Mouse (Mus musculus): ENCODE data around the gene Elmo3. TPM values are rescaled to one million over a fixed set of nuclear protein-coding genes. Genes with fewer than 3 reads are reported as not detected.
A peak's percentile ranks its signal among the peaks of the same experiment; 100 is the strongest.

Elmo3 gene
- 0.77 and 1.3 TPM in 2 replicates for polyA plus RNA-seq (2014; fragmentation: Nextera tagmentation; extraction: Ambion mirVana)

GRCm38 (mm10) chr8:105305211-105306145, at the start of gene Elmo3:
TSS of gene Elmo3 (plus strand) at chr8:105305601.
- H3K4me3 ChIP-seq (ENCODE audit: low read depth, low read length): no peak within 1 kb of the TSS
- H3K9ac ChIP-seq (replicated peaks; ENCODE audit: low read depth, low read length): 0 out of 2 replicates have a peak within 1 kb of the TSS, but pooled peaks have one; percentile 12
- peak; percentile 46 for ATAC-seq (ENCODE audit: low read depth)
- no peaks in the 10 kb centered on the region for H3K9me3 ChIP-seq (ENCODE audit: control insufficient read depth, low read length)
- H3K27me3 ChIP-seq (ENCODE audit: control insufficient read depth, insufficient read depth, low read length): no peaks in the 10 kb centered on the region
- peak within 1 kb of the TSS; percentile 9 for H3K4me2 ChIP-seq (ENCODE audit: low read depth, low read length)
- H3K4me1 ChIP-seq (ENCODE audit: control insufficient read depth, insufficient read depth, low read length): peaks cover 12% of the 10 kb centered on the region; the same call in 1 of the 2 replicates
- H3K36me3 ChIP-seq (ENCODE audit: control insufficient read depth, insufficient read depth, low read length): peaks cover 33% of the 10 kb centered on the region
- WGBS: 10% methylated on average over 28 of the region's 30 CpGs
- H3K27ac ChIP-seq (ENCODE audit: low read depth, low read length): 0 out of 2 replicates have a peak within 1 kb of the TSS, but pooled peaks have one; percentile 31

GRCm38 (mm10) chr8:105257318-105258114, 47.9 kb upstream of the Elmo3 start:
- H3K4me3 ChIP-seq (ENCODE audit: low read depth, low read length): no peak overlapping the region
- no peak overlapping the region for H3K9ac ChIP-seq (replicated peaks; ENCODE audit: low read depth, low read length)
- no peak for ATAC-seq (ENCODE audit: low read depth)
- no peak overlapping the region for H3K4me2 ChIP-seq (ENCODE audit: low read depth, low read length)
- no peak overlapping the region for H3K27ac ChIP-seq (ENCODE audit: low read depth, low read length)
- WGBS: 75% methylated on average over 7 of the region's 7 CpGs
- H3K27me3 ChIP-seq (ENCODE audit: control insufficient read depth, insufficient read depth, low read length): peaks cover 45% of the 10 kb centered on the region
- H3K4me1 ChIP-seq (ENCODE audit: control insufficient read depth, insufficient read depth, low read length): peaks cover 7% of the 10 kb centered on the region; the same call in 1 of the 2 replicates
- H3K36me3 ChIP-seq (ENCODE audit: control insufficient read depth, insufficient read depth, low read length): no peaks in the 10 kb centered on the region
- H3K9me3 ChIP-seq (ENCODE audit: control insufficient read depth, low read length): no peaks in the 10 kb centered on the region

GRCm38 (mm10) chr8:105258911-105259720, 46.3 kb upstream of the Elmo3 start:
- no peaks in the 10 kb centered on the region for H3K9me3 ChIP-seq (ENCODE audit: control insufficient read depth, low read length)
- WGBS: 3% methylated on average over 55 of the region's 55 CpGs
- H3K9ac ChIP-seq (replicated peaks; ENCODE audit: low read depth, low read length): peak overlapping the region; percentile 32; the same call in 1 of the 2 replicates
- peak overlapping the region; percentile 67 for H3K4me2 ChIP-seq (ENCODE audit: low read depth, low read length)
- peak overlapping the region; percentile 27 for H3K4me3 ChIP-seq (ENCODE audit: low read depth, low read length)
- H3K27me3 ChIP-seq (ENCODE audit: control insufficient read depth, insufficient read depth, low read length): peaks cover 50% of the 10 kb centered on the region
- ATAC-seq (ENCODE audit: low read depth): peak; percentile 50
- H3K36me3 ChIP-seq (ENCODE audit: control insufficient read depth, insufficient read depth, low read length): no peaks in the 10 kb centered on the region
- peaks cover 7% of the 10 kb centered on the region; the same call in 1 of the 2 replicates for H3K4me1 ChIP-seq (ENCODE audit: control insufficient read depth, insufficient read depth, low read length)
- H3K27ac ChIP-seq (ENCODE audit: low read depth, low read length): no peak overlapping the region

GRCm38 (mm10) chr8:105259721-105260320, 45.6 kb upstream of the Elmo3 start:
- 0 out of 2 replicates have a peak overlapping the region, but pooled peaks have one; percentile 32 for H3K9ac ChIP-seq (replicated peaks; ENCODE audit: low read depth, low read length)
- H3K4me3 ChIP-seq (ENCODE audit: low read depth, low read length): peak overlapping the region; percentile 27

GRCm38 (mm10) chr8:105260371-105261099, 44.9 kb upstream of the Elmo3 start:
- H3K27me3 ChIP-seq (ENCODE audit: control insufficient read depth, insufficient read depth, low read length): peaks cover 57% of the 10 kb centered on the region
- H3K4me1 ChIP-seq (ENCODE audit: control insufficient read depth, insufficient read depth, low read length): peaks cover 3% of the 10 kb centered on the region; the same call in 1 of the 2 replicates
- no peak overlapping the region for H3K9ac ChIP-seq (replicated peaks; ENCODE audit: low read depth, low read length)
- H3K36me3 ChIP-seq (ENCODE audit: control insufficient read depth, insufficient read depth, low read length): no peaks in the 10 kb centered on the region
- 61% methylated on average over 7 of the region's 7 CpGs for WGBS
- ATAC-seq (ENCODE audit: low read depth): no peak
- H3K4me2 ChIP-seq (ENCODE audit: low read depth, low read length): no peak overlapping the region
- no peaks in the 10 kb centered on the region for H3K9me3 ChIP-seq (ENCODE audit: control insufficient read depth, low read length)
- H3K27ac ChIP-seq (ENCODE audit: low read depth, low read length): no peak overlapping the region
- no peak overlapping the region for H3K4me3 ChIP-seq (ENCODE audit: low read depth, low read length)

More at GRCm38 (mm10) chr8:105259721-105260320, 45.6 kb upstream of the Elmo3 start:
- WGBS: 5% methylated on average over 30 of the region's 30 CpGs
- peaks cover 50% of the 10 kb centered on the region for H3K27me3 ChIP-seq (ENCODE audit: control insufficient read depth, insufficient read depth, low read length)
- no peaks in the 10 kb centered on the region for H3K36me3 ChIP-seq (ENCODE audit: control insufficient read depth, insufficient read depth, low read length)
- peak overlapping the region; percentile 67 for H3K4me2 ChIP-seq (ENCODE audit: low read depth, low read length)
- H3K4me1 ChIP-seq (ENCODE audit: control insufficient read depth, insufficient read depth, low read length): peaks cover 3% of the 10 kb centered on the region; the same call in 1 of the 2 replicates
- peak; percentile 72 for ATAC-seq (ENCODE audit: low read depth)
- no peak overlapping the region for H3K27ac ChIP-seq (ENCODE audit: low read depth, low read length)
- no peaks in the 10 kb centered on the region for H3K9me3 ChIP-seq (ENCODE audit: control insufficient read depth, low read length)

GRCm38 (mm10) chr8:105261326-105261980, 43.9 kb upstream of the Elmo3 start:
- Histone ChIP-seq H3K27me3 (ENCODE audit: control insufficient read depth, insufficient read depth, low read length) (peaks cover 59% of the 10 kb centered on the region), H3K4me3 (ENCODE audit: low read depth, low read length) (no peak overlapping the region), H3K36me3 (ENCODE audit: control insufficient read depth, insufficient read depth, low read length) (no peaks in the 10 kb centered on the region), H3K4me1 (ENCODE audit: control insufficient read depth, insufficient read depth, low read length) (peaks cover 3% of the 10 kb centered on the region; the same call in 1 of the 2 replicates), H3K27ac (ENCODE audit: low read depth, low read length) (no peak overlapping the region), H3K9me3 (ENCODE audit: control insufficient read depth, low read length) (no peaks in the 10 kb centered on the region), H3K4me2 (ENCODE audit: low read depth, low read length) (no peak overlapping the region), H3K9ac (replicated peaks; ENCODE audit: low read depth, low read length) (no peak overlapping the region)
- 87% methylated on average over 12 of the region's 12 CpGs for WGBS
- ATAC-seq (ENCODE audit: low read depth): no peak

GRCm38 (mm10) chr8:105263244-105263912, 42.0 kb upstream of the Elmo3 start:
- H3K4me2 ChIP-seq (ENCODE audit: low read depth, low read length): no peak overlapping the region
- ATAC-seq (ENCODE audit: low read depth): no peak

More at GRCm38 (mm10) chr8:105263244-105263912, 42.0 kb upstream of the Elmo3 start:
- no peak overlapping the region for H3K27ac ChIP-seq (ENCODE audit: low read depth, low read length)
- WGBS: 41% methylated on average over 16 of the region's 16 CpGs
- peaks cover 65% of the 10 kb centered on the region for H3K27me3 ChIP-seq (ENCODE audit: control insufficient read depth, insufficient read depth, low read length)
- peaks cover 3% of the 10 kb centered on the region; the same call in 1 of the 2 replicates for H3K4me1 ChIP-seq (ENCODE audit: control insufficient read depth, insufficient read depth, low read length)
- no peak overlapping the region for H3K4me3 ChIP-seq (ENCODE audit: low read depth, low read length)
- no peaks in the 10 kb centered on the region for H3K36me3 ChIP-seq (ENCODE audit: control insufficient read depth, insufficient read depth, low read length)
- H3K9me3 ChIP-seq (ENCODE audit: control insufficient read depth, low read length): no peaks in the 10 kb centered on the region
- no peak overlapping the region for H3K9ac ChIP-seq (replicated peaks; ENCODE audit: low read depth, low read length)

All from neural tube, embryonic 14.5 days (tissue).